Comparison of ENCODE assay signal across 11 mouse cellular contexts in the genomic region with DNA sequence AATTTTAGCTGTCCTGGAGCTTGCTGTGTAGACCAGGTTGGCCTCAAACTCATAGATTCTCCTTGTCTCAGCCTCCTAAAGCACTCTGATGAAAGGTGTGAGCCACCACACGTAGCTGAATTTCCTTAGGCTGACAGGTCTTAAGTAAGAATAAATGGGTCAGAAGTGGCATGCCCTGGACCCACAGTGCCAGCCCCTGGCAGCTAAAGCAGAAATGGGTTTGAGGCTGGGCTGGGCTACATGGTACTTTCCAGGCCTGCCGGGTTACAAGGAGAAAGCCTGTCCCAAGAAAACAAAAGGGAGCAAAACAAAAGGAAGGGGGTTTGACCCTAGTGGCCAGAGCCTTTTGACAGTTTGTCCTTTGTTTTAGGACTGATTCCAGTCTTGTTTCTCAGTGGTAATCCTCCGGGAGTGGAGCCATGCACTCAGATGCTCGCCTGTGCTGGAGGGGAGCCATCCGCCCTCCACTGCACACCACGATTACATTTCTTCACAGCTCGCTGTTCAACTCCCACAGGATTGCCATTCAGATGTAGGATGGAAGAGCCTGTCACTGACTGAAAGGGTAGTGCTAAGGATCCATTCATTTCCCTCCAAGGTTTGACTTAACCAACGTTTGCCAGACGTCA. TPM values are rescaled to one million over a fixed set of nuclear protein-coding genes. Genes with fewer than 3 reads are reported as not detected.
DNase-seq lines count a peak whose midpoint lies in the region; ATAC-seq lines count a peak whose summit lies in the region.
"Had no signal": no experiment of that assay in that cellular context is flagged by ENCODE, and none has a peak within 500 bp of the region (broad histone marks: within the 10 kb centered on the region; RNA-seq: fewer than 3 reads in every experiment).

No protein-coding gene starts in this region.

- no peak for DNase-seq in kidney, postnatal 25 days
- DNase-seq in fat pad, adult 2 months (ENCODE audit: extremely low read depth, low read depth, low spot score), result peak; percentile 66
- DNase-seq in layer of hippocampus, postnatal 10 days (ENCODE audit: low spot score in 2 of 2), result peak; percentile 20 to 25
- DNase-seq in right cerebral cortex, postnatal 25 days, result peak; percentile 47
- DNase-seq in B cell, adult 2 months, result no peak
- no peak for DNase-seq in kidney, postnatal 4 days

- H3K4me2 ChIP-seq in kidney, embryonic 16.5 days (replicated peaks; ENCODE audit: low read depth, low read length), result no peak overlapping the region
- H3K4me2 ChIP-seq in heart, embryonic 11.5 days, result no peak overlapping the region
- H3K4me2 ChIP-seq: stomach, embryonic 15.5 days had no signal

- no peaks in the 10 kb centered on the region for H3K4me1 ChIP-seq in kidney, embryonic 16.5 days (ENCODE audit: insufficient read depth, low read length)
- H3K4me1 ChIP-seq in heart, embryonic 11.5 days (ENCODE audit: control insufficient read depth, insufficient read depth, low read length), result peaks cover 5% of the 10 kb centered on the region
- H3K4me1 ChIP-seq: stomach, embryonic 15.5 days had no signal

- no peak overlapping the region for H3K27ac ChIP-seq in kidney, embryonic 16.5 days (ENCODE audit: low read length)
- no peak overlapping the region for H3K27ac ChIP-seq in heart, embryonic 11.5 days (ENCODE audit: low read depth, low read length)
- H3K27ac ChIP-seq: liver, embryonic 14.5 days; stomach, embryonic 15.5 days had no signal

- ATAC-seq in kidney, embryonic 16.5 days (ENCODE audit: low FRiP score, low TSS enrichment), result no peak
- no peak for ATAC-seq in heart, embryonic 11.5 days (replicated peaks; ENCODE audit: insufficient number of reproducible peaks, low FRiP score, low TSS enrichment)

- H3K36me3 ChIP-seq in kidney, embryonic 16.5 days (ENCODE audit: insufficient read depth, low read length), result peaks cover 13% of the 10 kb centered on the region
- H3K36me3 ChIP-seq in heart, embryonic 11.5 days (ENCODE audit: control insufficient read depth, insufficient read depth, low read length), result 0 out of 2 replicates have a peak, but pooled peaks cover 5% of the 10 kb centered on the region

- no peak overlapping the region for H3K4me3 ChIP-seq in kidney, embryonic 16.5 days (ENCODE audit: low read length)
- no peak overlapping the region for H3K4me3 ChIP-seq in heart, embryonic 11.5 days (ENCODE audit: low read depth, low read length)
- H3K4me3 ChIP-seq: stomach, embryonic 15.5 days had no signal

- 74% methylated on average over 9 of the region's 9 CpGs for WGBS in kidney, embryonic 16.5 days
- 60% methylated on average over 9 of the region's 9 CpGs for WGBS in heart, embryonic 11.5 days (ENCODE audit: insufficient replicate concordance)

- H3K27me3 ChIP-seq in kidney, embryonic 16.5 days (ENCODE audit: insufficient read depth, low read length), result no peaks in the 10 kb centered on the region
- H3K27me3 ChIP-seq in heart, embryonic 11.5 days (ENCODE audit: control insufficient read depth, insufficient read depth, low read length), result no peaks in the 10 kb centered on the region
- H3K27me3 ChIP-seq: stomach, embryonic 15.5 days had no signal

- no peaks in the 10 kb centered on the region for H3K9me3 ChIP-seq in kidney, embryonic 16.5 days (ENCODE audit: low read length)
- H3K9me3 ChIP-seq in heart, embryonic 11.5 days (replicated peaks; ENCODE audit: control insufficient read depth, low read length), result no peaks in the 10 kb centered on the region
- H3K9me3 ChIP-seq: G1E; stomach, embryonic 15.5 days had no signal

- H3K9ac ChIP-seq in kidney, embryonic 16.5 days (replicated peaks; ENCODE audit: low read length), result 0 out of 2 replicates have a peak overlapping the region, but pooled peaks have one; percentile 25
- H3K9ac ChIP-seq in heart, embryonic 11.5 days (ENCODE audit: low read depth, low read length), result no peak overlapping the region
- H3K9ac ChIP-seq: liver, embryonic 14.5 days; stomach, embryonic 15.5 days had no signal

RNA-seq across cellular contexts. Expression of a gene that starts 9.6 kb away (rescaled TPM):
- polyA plus RNA-seq in kidney, embryonic 16.5 days (2015; fragmentation: Nextera tagmentation; extraction: Ambion mirVana), result 13.4 and 14.0 TPM in 2 replicates
- 10 to 100 TPM; 20.6 to 24.1 TPM for total RNA-seq in layer of hippocampus, postnatal 10 days (2021)
- 11.0 and 13.5 TPM in 2 replicates for polyA plus RNA-seq in heart, embryonic 11.5 days (2014; fragmentation: Nextera tagmentation; extraction: Ambion mirVana)

RNA-seq across cellular contexts. Expression of a gene that starts 39.0 kb away (rescaled TPM):
- polyA plus RNA-seq in kidney, embryonic 16.5 days (2015; fragmentation: Nextera tagmentation; extraction: Ambion mirVana), result 34.8 and 37.2 TPM in 2 replicates
- 10 to 100 TPM; 24.5 to 26.6 TPM for total RNA-seq in layer of hippocampus, postnatal 10 days (2021)
- polyA plus RNA-seq in heart, embryonic 11.5 days (2014; fragmentation: Nextera tagmentation; extraction: Ambion mirVana), result 25.4 and 28.0 TPM in 2 replicates

RNA-seq across cellular contexts. Expression of a gene that starts 39.5 kb away (rescaled TPM):
- polyA plus RNA-seq in kidney, embryonic 16.5 days (2015; fragmentation: Nextera tagmentation; extraction: Ambion mirVana), result 41.6 and 43.8 TPM in 2 replicates
- 100 to 1,000 TPM; 107 to 115 TPM for total RNA-seq in layer of hippocampus, postnatal 10 days (2021)
- polyA plus RNA-seq in heart, embryonic 11.5 days (2014; fragmentation: Nextera tagmentation; extraction: Ambion mirVana), result 41.4 and 46.3 TPM in 2 replicates

RNA-seq across cellular contexts. Expression of a gene that starts 50.5 kb away (rescaled TPM):
- 0.46 and 0.61 TPM in 2 replicates for polyA plus RNA-seq in kidney, embryonic 16.5 days (2015; fragmentation: Nextera tagmentation; extraction: Ambion mirVana)
- total RNA-seq in layer of hippocampus, postnatal 10 days (2021), result 10 to 100 TPM; 43.5 to 48.3 TPM
- 0.13 and 0.21 TPM in 2 replicates for polyA plus RNA-seq in heart, embryonic 11.5 days (2014; fragmentation: Nextera tagmentation; extraction: Ambion mirVana)
- polyA plus RNA-seq: G1E had no signal

Comparison
In these comparisons a context has a peak if more than half of its experiments do, and no peak if none do; other contexts are left out.
1. DNase-seq: peak in fat pad, adult 2 months (single experiment), layer of hippocampus, postnatal 10 days (2 of 2) and right cerebral cortex, postnatal 25 days (single experiment); none in kidney, postnatal 25 days (0 of 2), B cell, adult 2 months (0 of 2) and kidney, postnatal 4 days (0 of 2).